Mouse (Mus musculus): ENCODE results near the gene Cep350. TPM values are rescaled to one million over a fixed set of nuclear protein-coding genes. Genes with fewer than 3 reads are reported as not detected.

Cep350 gene
- polyA plus RNA-seq, 1 experiment from 2014 or later: 8.4 TPM

GRCm38 (mm10) chr1:155825940-155826716 is 146.9 kb downstream of the Cep350 start:
- Histone ChIP-seq H3K4me1 (replicated peaks; ENCODE audit: control insufficient read depth, insufficient read depth, low read length) (no peaks in the 10 kb centered on the region), H3K4me2 (ENCODE audit: low read depth, low read length) (no peak overlapping the region), H3K27me3 (ENCODE audit: control insufficient read depth, insufficient read depth, low read depth, low read length) (no peaks in the 10 kb centered on the region), H3K9me3 (ENCODE audit: control insufficient read depth, low read length) (no peaks in the 10 kb centered on the region), H3K36me3 (ENCODE audit: control insufficient read depth, insufficient read depth, low read length) (no peaks in the 10 kb centered on the region), H3K4me3 (ENCODE audit: low read length) (no peak overlapping the region), H3K27ac (ENCODE audit: low read length) (no peak overlapping the region), H3K9ac (ENCODE audit: low read length) (no peak overlapping the region)
- WGBS: 76% methylated on average over 4 of the region's 4 CpGs
- ATAC-seq (ENCODE audit: low read depth): no peak

GRCm38 (mm10) chr1:155820646-155821045 is 152.4 kb downstream of the Cep350 start:
- H3K4me1 ChIP-seq (replicated peaks; ENCODE audit: control insufficient read depth, insufficient read depth, low read length): no peaks in the 10 kb centered on the region
- no peak overlapping the region for H3K4me3 ChIP-seq (ENCODE audit: low read length)
- no peak overlapping the region for H3K27ac ChIP-seq (ENCODE audit: low read length)
- no peaks in the 10 kb centered on the region for H3K27me3 ChIP-seq (ENCODE audit: control insufficient read depth, insufficient read depth, low read depth, low read length)
- no peaks in the 10 kb centered on the region for H3K36me3 ChIP-seq (ENCODE audit: control insufficient read depth, insufficient read depth, low read length)
- no peak overlapping the region for H3K9ac ChIP-seq (ENCODE audit: low read length)
- H3K4me2 ChIP-seq (ENCODE audit: low read depth, low read length): no peak overlapping the region
- H3K9me3 ChIP-seq (ENCODE audit: control insufficient read depth, low read length): no peaks in the 10 kb centered on the region
- ATAC-seq (ENCODE audit: low read depth): no peak
- 75% methylated on average over 5 of the region's 5 CpGs for WGBS

DNA sequence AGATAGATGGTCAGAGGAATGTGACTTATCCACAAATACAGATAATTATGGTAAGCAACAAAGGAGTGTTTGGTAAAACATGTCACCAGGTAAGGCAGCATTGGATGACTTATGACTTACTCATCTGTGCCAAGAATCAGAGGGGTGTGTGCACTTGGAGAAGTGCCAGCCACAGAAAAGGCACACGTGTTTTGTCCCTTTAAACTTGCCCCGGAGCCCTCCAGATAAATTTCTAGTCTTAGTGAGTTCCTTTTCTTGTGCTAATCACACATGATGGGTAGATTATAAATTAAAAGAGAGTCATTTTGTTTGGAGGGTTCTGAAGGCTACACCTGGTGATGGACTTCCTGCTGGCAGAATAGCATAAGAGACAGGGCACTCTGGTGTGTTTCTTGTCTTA is 156.9 kb downstream of the Cep350 start:
- no peak for ATAC-seq (ENCODE audit: low read depth)
- Histone ChIP-seq H3K27ac (ENCODE audit: low read length) (no peak overlapping the region), H3K4me2 (ENCODE audit: low read depth, low read length) (no peak overlapping the region), H3K27me3 (ENCODE audit: control insufficient read depth, insufficient read depth, low read depth, low read length) (no peaks in the 10 kb centered on the region), H3K36me3 (ENCODE audit: control insufficient read depth, insufficient read depth, low read length) (no peaks in the 10 kb centered on the region), H3K4me1 (replicated peaks; ENCODE audit: control insufficient read depth, insufficient read depth, low read length) (peaks cover 7% of the 10 kb centered on the region), H3K4me3 (ENCODE audit: low read length) (no peak overlapping the region), H3K9me3 (ENCODE audit: control insufficient read depth, low read length) (no peaks in the 10 kb centered on the region), H3K9ac (ENCODE audit: low read length) (no peak overlapping the region)
- WGBS: 32% methylated on average over 2 of the region's 2 CpGs

DNA sequence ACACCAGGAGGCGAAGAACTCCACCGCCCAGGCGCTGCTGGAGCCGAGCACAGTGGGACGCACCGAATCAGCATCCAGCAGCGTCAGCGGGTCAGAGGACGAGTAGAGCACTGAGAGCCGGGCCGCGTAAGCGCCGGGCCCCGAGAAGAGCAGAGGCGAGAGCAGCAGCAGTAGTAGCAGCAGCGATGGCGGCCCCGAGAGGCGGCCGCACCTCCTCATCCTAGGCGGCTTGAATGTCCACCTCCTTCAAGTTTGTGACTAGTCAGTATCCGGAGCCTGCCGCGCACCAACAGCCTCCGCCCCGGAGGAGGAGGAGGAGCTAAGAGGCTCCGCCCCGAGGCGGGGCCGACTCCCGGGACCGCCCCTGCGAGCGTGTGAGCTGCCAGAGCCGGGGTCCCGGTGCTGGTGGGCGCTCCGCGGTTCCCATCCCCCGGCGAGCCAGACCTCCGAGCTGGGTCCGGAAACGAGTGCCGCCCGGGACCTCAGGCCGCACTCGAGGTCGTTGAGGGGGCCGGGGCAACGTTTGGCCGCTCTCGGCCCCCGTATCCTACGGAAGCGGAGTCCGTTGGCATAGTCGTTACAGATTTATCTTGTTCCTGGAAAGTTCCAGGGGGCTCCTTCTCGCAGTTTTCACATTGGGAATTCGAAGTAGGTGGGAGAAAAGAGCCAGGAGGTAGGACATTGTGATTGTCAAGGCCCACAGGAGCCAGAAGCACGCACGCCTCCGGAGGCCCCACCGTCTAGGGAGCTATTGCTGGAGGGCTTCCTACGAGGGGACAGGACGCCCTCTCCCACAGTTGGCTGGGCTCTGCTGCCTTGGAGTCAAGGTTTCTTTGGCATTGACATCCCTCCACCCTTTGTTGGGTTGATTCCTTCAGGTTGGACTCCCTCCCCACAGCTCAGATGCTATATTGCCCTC is 160.2 kb downstream of the Cep350 start, which contains the start of gene Qsox1:
Gene Qsox1 (minus strand): TSS at position 309 of the 919 bp plus-strand sequence.
- H3K27me3 ChIP-seq (ENCODE audit: control insufficient read depth, insufficient read depth, low read depth, low read length): no peaks in the 10 kb centered on the region
- H3K36me3 ChIP-seq (ENCODE audit: control insufficient read depth, insufficient read depth, low read length): no peaks in the 10 kb centered on the region
- H3K9me3 ChIP-seq (ENCODE audit: control insufficient read depth, low read length): no peaks in the 10 kb centered on the region
- H3K27ac ChIP-seq (ENCODE audit: low read length): peak within 1 kb of the TSS; percentile 67
- H3K4me2 ChIP-seq (ENCODE audit: low read depth, low read length): peak within 1 kb of the TSS; percentile 79
- WGBS: under 1% methylated on average over 59 of the region's 67 CpGs
- peak; percentile 93 for ATAC-seq (ENCODE audit: low read depth)
- peaks cover 29% of the 10 kb centered on the region for H3K4me1 ChIP-seq (replicated peaks; ENCODE audit: control insufficient read depth, insufficient read depth, low read length)
- peak within 1 kb of the TSS; percentile 92 for H3K4me3 ChIP-seq (ENCODE audit: low read length)
- H3K9ac ChIP-seq (ENCODE audit: low read length): peak within 1 kb of the TSS; percentile 84

DNA sequence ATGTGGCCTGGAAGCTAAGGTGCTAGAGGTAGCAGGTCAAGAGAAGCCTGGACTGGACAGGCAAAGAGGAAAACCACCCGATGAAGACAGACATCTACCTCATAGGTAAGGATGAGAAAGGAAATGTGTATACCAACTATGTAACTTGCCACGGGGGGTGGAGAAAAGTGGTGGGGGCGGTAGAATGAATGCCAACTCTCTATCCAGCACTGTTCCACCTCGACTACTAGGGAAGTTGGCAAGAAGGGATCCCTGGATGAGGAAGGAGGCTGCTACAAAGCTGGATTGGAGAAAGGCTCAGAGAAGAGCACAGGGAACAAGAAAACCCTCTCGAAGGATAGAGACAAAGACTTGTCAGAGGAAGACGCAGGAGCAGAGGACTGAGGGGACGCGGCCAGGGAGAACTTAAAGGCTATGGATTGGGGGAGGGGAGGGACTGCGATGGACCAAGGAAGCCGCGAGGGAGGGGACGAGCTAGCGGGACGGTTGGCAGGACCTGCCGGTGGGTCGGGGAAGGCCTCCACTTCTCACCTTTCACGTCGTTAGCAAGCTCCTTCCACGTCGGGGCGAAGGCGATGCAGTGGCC is 161.0 kb downstream of the Cep350 start:
- WGBS: 3% methylated on average over 20 of the region's 22 CpGs
- peak; percentile 34; the same call in 1 of the 2 replicates for ATAC-seq (ENCODE audit: low read depth)
- peak overlapping the region; percentile 84 for H3K9ac ChIP-seq (ENCODE audit: low read length)
- H3K27ac ChIP-seq (ENCODE audit: low read length): peak overlapping the region; percentile 67
- H3K27me3 ChIP-seq (ENCODE audit: control insufficient read depth, insufficient read depth, low read depth, low read length): no peaks in the 10 kb centered on the region
- H3K9me3 ChIP-seq (ENCODE audit: control insufficient read depth, low read length): no peaks in the 10 kb centered on the region
- H3K4me2 ChIP-seq (ENCODE audit: low read depth, low read length): peak overlapping the region; percentile 79
- no peaks in the 10 kb centered on the region for H3K36me3 ChIP-seq (ENCODE audit: control insufficient read depth, insufficient read depth, low read length)
- H3K4me3 ChIP-seq (ENCODE audit: low read length): peak overlapping the region; percentile 92
- H3K4me1 ChIP-seq (replicated peaks; ENCODE audit: control insufficient read depth, insufficient read depth, low read length): peaks cover 29% of the 10 kb centered on the region

GRCm38 (mm10) chr1:155810616-155811015 is 162.4 kb downstream of the Cep350 start:
- H3K4me3 ChIP-seq (ENCODE audit: low read length): peak overlapping the region; percentile 15
- no peak overlapping the region; the same call in 1 of the 2 replicates for H3K9ac ChIP-seq (ENCODE audit: low read length)
- H3K9me3 ChIP-seq (ENCODE audit: control insufficient read depth, low read length): no peaks in the 10 kb centered on the region
- H3K27me3 ChIP-seq (ENCODE audit: control insufficient read depth, insufficient read depth, low read depth, low read length): no peaks in the 10 kb centered on the region
- no peaks in the 10 kb centered on the region for H3K36me3 ChIP-seq (ENCODE audit: control insufficient read depth, insufficient read depth, low read length)
- 26% methylated on average over 7 of the region's 7 CpGs for WGBS
- H3K4me1 ChIP-seq (replicated peaks; ENCODE audit: control insufficient read depth, insufficient read depth, low read length): peaks cover 29% of the 10 kb centered on the region
- peak overlapping the region; percentile 79 for H3K4me2 ChIP-seq (ENCODE audit: low read depth, low read length)
- H3K27ac ChIP-seq (ENCODE audit: low read length): peak overlapping the region; percentile 88
- ATAC-seq (ENCODE audit: low read depth): peak; percentile 8; the same call in 1 of the 2 replicates

- 25% methylated on average over 10 of the region's 10 CpGs for WGBS
- Histone ChIP-seq H3K4me2 (ENCODE audit: low read depth, low read length) (peak overlapping the region; percentile 79), H3K9ac (ENCODE audit: low read length) (peak overlapping the region; percentile 15; the same call in 1 of the 2 replicates), H3K36me3 (ENCODE audit: control insufficient read depth, insufficient read depth, low read length) (no peaks in the 10 kb centered on the region), H3K4me1 (replicated peaks; ENCODE audit: control insufficient read depth, insufficient read depth, low read length) (peaks cover 29% of the 10 kb centered on the region), H3K27ac (ENCODE audit: low read length) (peak overlapping the region; percentile 88), H3K27me3 (ENCODE audit: control insufficient read depth, insufficient read depth, low read depth, low read length) (no peaks in the 10 kb centered on the region), H3K9me3 (ENCODE audit: control insufficient read depth, low read length) (no peaks in the 10 kb centered on the region), H3K4me3 (ENCODE audit: low read length) (peak overlapping the region; percentile 15)
- peak; percentile 83 for ATAC-seq (ENCODE audit: low read depth)
Observed at GRCm38 (mm10) chr1:155809706-155810442, 163.2 kb downstream of the Cep350 start.

DNA sequence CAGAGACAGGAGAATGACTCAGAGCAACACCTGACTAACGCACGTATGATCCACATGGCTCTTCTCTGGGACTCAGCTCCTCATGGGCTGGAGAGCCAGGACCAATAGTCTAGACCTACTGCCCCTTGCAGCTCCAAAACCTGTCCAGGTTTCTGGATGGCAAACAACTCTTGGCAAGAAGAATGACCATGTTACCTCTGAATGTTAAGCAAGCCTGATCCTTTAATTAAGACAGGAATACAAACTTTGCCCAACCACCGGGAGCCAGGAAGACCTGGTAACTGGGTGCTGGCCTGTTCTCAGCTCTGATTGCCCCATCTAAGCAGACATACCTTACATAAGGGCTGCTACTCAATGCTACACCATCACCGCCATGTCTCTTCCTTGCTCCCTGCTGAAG is 164.8 kb downstream of the Cep350 start:
- ATAC-seq (ENCODE audit: low read depth): no peak
- Histone ChIP-seq H3K9me3 (ENCODE audit: control insufficient read depth, low read length) (no peaks in the 10 kb centered on the region), H3K27me3 (ENCODE audit: control insufficient read depth, insufficient read depth, low read depth, low read length) (no peaks in the 10 kb centered on the region), H3K27ac (ENCODE audit: low read length) (no peak overlapping the region), H3K4me2 (ENCODE audit: low read depth, low read length) (no peak overlapping the region), H3K9ac (ENCODE audit: low read length) (no peak overlapping the region), H3K4me3 (ENCODE audit: low read length) (no peak overlapping the region), H3K4me1 (replicated peaks; ENCODE audit: control insufficient read depth, insufficient read depth, low read length) (peaks cover 25% of the 10 kb centered on the region), H3K36me3 (ENCODE audit: control insufficient read depth, insufficient read depth, low read length) (no peaks in the 10 kb centered on the region)
- WGBS: 92% methylated on average over 4 of the region's 4 CpGs
